Mouse (Mus musculus): ENCODE results near the gene Plekhg1. TPM values are rescaled to one million over a fixed set of nuclear protein-coding genes. Genes with fewer than 3 reads are reported as not detected.

Plekhg1 gene
- polyA plus RNA-seq (2011; ENCODE audit: insufficient read length, low read depth, missing spikeins), result 4.5 and 8.7 TPM in 2 replicates

- 0 out of 2 replicates have a peak within 1 kb of the TSS, but pooled peaks have one; percentile 0 for H3K27ac ChIP-seq (ENCODE audit: insufficient read depth, low read length)
- TF ChIP-seq CTCF (IDR thresholded peaks at IDR 0.05; ENCODE audit: borderline replicate concordance, insufficient read depth, low read length) (no peak), POLR2A (IDR thresholded peaks at IDR 0.05; ENCODE audit: low read depth, low read length) (0 out of 2 replicates have a peak, but pooled peaks have one; percentile 12)
- H3K4me1 ChIP-seq (ENCODE audit: control insufficient read depth, insufficient read depth, low read length), result no peaks in the 10 kb centered on the region
- peak within 1 kb of the TSS; percentile 57 for H3K4me3 ChIP-seq (ENCODE audit: insufficient read depth, low read length)
Measured at GRCm38 (mm10) chr10:3740148-3740503, at the start of gene Plekhg1. Gene Plekhg1 (plus strand): TSS chr10:3740364.

- no peak overlapping the region for H3K4me3 ChIP-seq (ENCODE audit: insufficient read depth, low read length)
- TF ChIP-seq POLR2A (IDR thresholded peaks at IDR 0.05; ENCODE audit: low read depth, low read length) (no peak), CTCF (IDR thresholded peaks at IDR 0.05; ENCODE audit: borderline replicate concordance, insufficient read depth, low read length) (no peak)
- H3K4me1 ChIP-seq (ENCODE audit: control insufficient read depth, insufficient read depth, low read length), result no peaks in the 10 kb centered on the region; the same call in 1 of the 2 replicates
- H3K27ac ChIP-seq (ENCODE audit: insufficient read depth, low read length), result no peak overlapping the region
Measured at GRCm38 (mm10) chr10:3692791-3693190, 47.4 kb upstream of the Plekhg1 start.

GRCm38 (mm10) chr10:3693699-3694280, 46.4 kb upstream of the Plekhg1 start:
- H3K4me3 ChIP-seq (ENCODE audit: insufficient read depth, low read length), result no peak overlapping the region
- no peak overlapping the region for H3K27ac ChIP-seq (ENCODE audit: insufficient read depth, low read length)
- no peaks in the 10 kb centered on the region; the same call in 1 of the 2 replicates for H3K4me1 ChIP-seq (ENCODE audit: control insufficient read depth, insufficient read depth, low read length)
- TF ChIP-seq POLR2A (IDR thresholded peaks at IDR 0.05; ENCODE audit: low read depth, low read length), result no peak
- no peak for TF ChIP-seq CTCF (IDR thresholded peaks at IDR 0.05; ENCODE audit: borderline replicate concordance, insufficient read depth, low read length)

GRCm38 (mm10) chr10:3695332-3695905, 44.7 kb upstream of the Plekhg1 start:
- no peak overlapping the region for H3K27ac ChIP-seq (ENCODE audit: insufficient read depth, low read length)
- TF ChIP-seq POLR2A (IDR thresholded peaks at IDR 0.05; ENCODE audit: low read depth, low read length) (no peak), CTCF (IDR thresholded peaks at IDR 0.05; ENCODE audit: borderline replicate concordance, insufficient read depth, low read length) (no peak)
- H3K4me1 ChIP-seq (ENCODE audit: control insufficient read depth, insufficient read depth, low read length), result peaks cover 1% of the 10 kb centered on the region; the same call in 1 of the 2 replicates
- no peak overlapping the region for H3K4me3 ChIP-seq (ENCODE audit: insufficient read depth, low read length)

- Histone ChIP-seq H3K4me3 (ENCODE audit: insufficient read depth, low read length) (no peak overlapping the region), H3K27ac (ENCODE audit: insufficient read depth, low read length) (no peak overlapping the region), H3K4me1 (ENCODE audit: control insufficient read depth, insufficient read depth, low read length) (peaks cover 2% of the 10 kb centered on the region; the same call in 1 of the 2 replicates)
- TF ChIP-seq POLR2A (IDR thresholded peaks at IDR 0.05; ENCODE audit: low read depth, low read length) (no peak), CTCF (IDR thresholded peaks at IDR 0.05; ENCODE audit: borderline replicate concordance, insufficient read depth, low read length) (no peak)
Measured at GRCm38 (mm10) chr10:3696727-3697348, 43.3 kb upstream of the Plekhg1 start.

- H3K27ac ChIP-seq (ENCODE audit: insufficient read depth, low read length), result no peak overlapping the region
- H3K4me3 ChIP-seq (ENCODE audit: insufficient read depth, low read length), result no peak overlapping the region
- TF ChIP-seq POLR2A (IDR thresholded peaks at IDR 0.05; ENCODE audit: low read depth, low read length) (no peak), CTCF (IDR thresholded peaks at IDR 0.05; ENCODE audit: borderline replicate concordance, insufficient read depth, low read length) (no peak)
- peaks cover 2% of the 10 kb centered on the region; the same call in 1 of the 2 replicates for H3K4me1 ChIP-seq (ENCODE audit: control insufficient read depth, insufficient read depth, low read length)
Measured at GRCm38 (mm10) chr10:3697500-3697899, 42.7 kb upstream of the Plekhg1 start.

GRCm38 (mm10) chr10:3700225-3701073, 39.7 kb upstream of the Plekhg1 start:
- Histone ChIP-seq H3K27ac (ENCODE audit: insufficient read depth, low read length) (no peak overlapping the region), H3K4me1 (ENCODE audit: control insufficient read depth, insufficient read depth, low read length) (0 out of 2 replicates have a peak, but pooled peaks cover 2% of the 10 kb centered on the region), H3K4me3 (ENCODE audit: insufficient read depth, low read length) (no peak overlapping the region)
- TF ChIP-seq CTCF (IDR thresholded peaks at IDR 0.05; ENCODE audit: borderline replicate concordance, insufficient read depth, low read length) (no peak), POLR2A (IDR thresholded peaks at IDR 0.05; ENCODE audit: low read depth, low read length) (no peak)

- H3K27ac ChIP-seq (ENCODE audit: insufficient read depth, low read length), result no peak overlapping the region
- TF ChIP-seq CTCF (IDR thresholded peaks at IDR 0.05; ENCODE audit: borderline replicate concordance, insufficient read depth, low read length), result no peak
- TF ChIP-seq POLR2A (IDR thresholded peaks at IDR 0.05; ENCODE audit: low read depth, low read length), result no peak
- no peak overlapping the region for H3K4me3 ChIP-seq (ENCODE audit: insufficient read depth, low read length)
- 0 out of 2 replicates have a peak, but pooled peaks cover 2% of the 10 kb centered on the region for H3K4me1 ChIP-seq (ENCODE audit: control insufficient read depth, insufficient read depth, low read length)
Measured at GRCm38 (mm10) chr10:3701832-3702231, 38.3 kb upstream of the Plekhg1 start.

- 0 out of 2 replicates have a peak, but pooled peaks cover 2% of the 10 kb centered on the region for H3K4me1 ChIP-seq (ENCODE audit: control insufficient read depth, insufficient read depth, low read length)
- TF ChIP-seq POLR2A (IDR thresholded peaks at IDR 0.05; ENCODE audit: low read depth, low read length), result no peak
- TF ChIP-seq CTCF (IDR thresholded peaks at IDR 0.05; ENCODE audit: borderline replicate concordance, insufficient read depth, low read length), result no peak
- no peak overlapping the region for H3K4me3 ChIP-seq (ENCODE audit: insufficient read depth, low read length)
- H3K27ac ChIP-seq (ENCODE audit: insufficient read depth, low read length), result no peak overlapping the region
Measured at GRCm38 (mm10) chr10:3702585-3702984, 37.6 kb upstream of the Plekhg1 start.
